Mouse (Mus musculus): ENCODE measurements around the gene Chd2. TPM values are rescaled to one million over a fixed set of nuclear protein-coding genes. Genes with fewer than 3 reads are reported as not detected.
"Not testable (repeated sequence)": the region's sequence is repeated elsewhere in the genome, so short reads cannot be mapped to it uniquely, and the experiment has no call there.

The Chd2 gene
- 10 to 100 TPM; 47.2 to 49.8 TPM for total RNA-seq (2021)
- long read RNA-seq, experiment 1, partial matches to known transcripts = 1 of 4 reads
- long read RNA-seq, experiment 1, other reads (novel, unspliced or antisense) = 3 of 4 reads
- long read RNA-seq, experiment 2, partial matches to known transcripts = 0 of 8 reads
- long read RNA-seq, experiment 2, other reads (novel, unspliced or antisense) = 5 of 8 reads

- DNase-seq (ENCODE audit: low spot score in 2 of 2) = peak; percentile 72 to 73
Observed at GRCm38 (mm10) chr7:73541412-73542130, at the start of gene Chd2. Gene Chd2, minus strand, starts transcription at chr7:73541830.

GRCm38 (mm10) chr7:73590757-73591156 is 49.1 kb upstream of the Chd2 start:
- no peak for DNase-seq (ENCODE audit: low spot score in 2 of 2)

GRCm38 (mm10) chr7:73589208-73589771 is 47.7 kb upstream of the Chd2 start:
- DNase-seq (ENCODE audit: low spot score in 2 of 2) = no peak

DNA sequence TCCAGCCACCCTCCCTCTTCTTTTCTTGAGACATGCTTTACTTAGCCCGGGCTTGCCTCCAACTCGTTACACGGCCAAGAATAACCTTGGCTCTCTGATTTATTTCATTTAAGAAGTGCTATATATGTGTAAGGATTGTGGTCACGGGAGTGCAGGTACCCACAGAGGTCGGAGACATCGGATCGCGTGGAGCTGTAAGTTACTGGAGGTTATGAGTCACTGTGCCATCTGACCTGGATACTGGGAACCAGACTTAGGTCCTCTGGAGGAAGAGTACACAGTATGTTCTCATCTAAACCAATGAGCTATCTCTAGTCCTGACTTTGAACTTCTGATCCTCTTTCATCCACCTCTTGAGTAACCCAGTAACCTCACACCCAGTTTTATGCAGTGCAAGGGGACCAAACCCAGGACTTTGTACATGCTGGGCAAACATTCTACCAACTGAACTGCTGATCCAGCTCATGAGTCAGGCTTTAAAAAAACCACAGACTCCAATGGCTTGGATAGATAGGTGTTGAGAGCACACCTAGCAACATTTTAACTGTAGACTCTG is 46.8 kb upstream of the Chd2 start:
- no peak for DNase-seq (ENCODE audit: low spot score in 2 of 2)

DNA sequence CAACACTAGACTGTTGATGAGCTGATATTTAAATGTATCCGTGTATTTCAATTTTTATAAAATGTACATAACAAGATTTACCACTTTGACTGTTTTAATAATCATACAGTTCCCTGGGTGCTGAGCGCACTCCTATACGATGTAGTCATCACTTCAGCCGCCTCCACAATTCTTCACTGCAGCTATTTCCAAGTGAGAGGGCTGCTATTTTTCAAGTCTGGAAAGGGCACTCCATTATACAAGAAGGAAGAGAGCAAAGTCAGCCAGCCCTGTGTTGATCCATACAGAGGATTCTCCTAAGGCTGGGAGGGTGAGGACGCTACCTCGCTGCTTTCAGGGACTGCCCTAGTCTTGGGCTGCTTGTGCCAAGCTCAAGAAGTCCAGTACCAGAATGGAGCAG is 45.1 kb upstream of the Chd2 start:
- DNase-seq (ENCODE audit: low spot score in 2 of 2) = no peak

DNA sequence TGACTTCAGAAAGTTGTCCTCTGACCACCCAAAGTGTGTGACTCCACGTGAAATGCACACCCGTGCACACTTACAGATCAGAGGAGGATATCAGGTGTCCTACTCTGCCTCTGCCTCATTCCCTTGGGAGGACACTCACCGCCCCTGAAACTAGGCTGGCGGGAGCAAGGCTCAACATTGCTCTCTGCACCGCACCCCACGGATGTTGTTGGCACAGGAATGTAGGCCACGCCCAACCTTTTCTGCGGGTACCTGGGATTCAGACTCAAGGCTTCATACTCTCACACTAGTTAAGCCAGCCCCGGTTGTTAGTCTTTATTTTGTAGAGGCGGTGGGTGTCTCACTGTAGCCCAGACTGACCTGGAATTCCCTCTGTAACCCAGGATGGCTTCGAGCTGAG is 44.6 kb upstream of the Chd2 start:
- DNase-seq (ENCODE audit: low spot score in 2 of 2) = no peak

- no peak for DNase-seq (ENCODE audit: low spot score in 2 of 2)
Observed at GRCm38 (mm10) chr7:73585114-73586032, 43.7 kb upstream of the Chd2 start.

DNA sequence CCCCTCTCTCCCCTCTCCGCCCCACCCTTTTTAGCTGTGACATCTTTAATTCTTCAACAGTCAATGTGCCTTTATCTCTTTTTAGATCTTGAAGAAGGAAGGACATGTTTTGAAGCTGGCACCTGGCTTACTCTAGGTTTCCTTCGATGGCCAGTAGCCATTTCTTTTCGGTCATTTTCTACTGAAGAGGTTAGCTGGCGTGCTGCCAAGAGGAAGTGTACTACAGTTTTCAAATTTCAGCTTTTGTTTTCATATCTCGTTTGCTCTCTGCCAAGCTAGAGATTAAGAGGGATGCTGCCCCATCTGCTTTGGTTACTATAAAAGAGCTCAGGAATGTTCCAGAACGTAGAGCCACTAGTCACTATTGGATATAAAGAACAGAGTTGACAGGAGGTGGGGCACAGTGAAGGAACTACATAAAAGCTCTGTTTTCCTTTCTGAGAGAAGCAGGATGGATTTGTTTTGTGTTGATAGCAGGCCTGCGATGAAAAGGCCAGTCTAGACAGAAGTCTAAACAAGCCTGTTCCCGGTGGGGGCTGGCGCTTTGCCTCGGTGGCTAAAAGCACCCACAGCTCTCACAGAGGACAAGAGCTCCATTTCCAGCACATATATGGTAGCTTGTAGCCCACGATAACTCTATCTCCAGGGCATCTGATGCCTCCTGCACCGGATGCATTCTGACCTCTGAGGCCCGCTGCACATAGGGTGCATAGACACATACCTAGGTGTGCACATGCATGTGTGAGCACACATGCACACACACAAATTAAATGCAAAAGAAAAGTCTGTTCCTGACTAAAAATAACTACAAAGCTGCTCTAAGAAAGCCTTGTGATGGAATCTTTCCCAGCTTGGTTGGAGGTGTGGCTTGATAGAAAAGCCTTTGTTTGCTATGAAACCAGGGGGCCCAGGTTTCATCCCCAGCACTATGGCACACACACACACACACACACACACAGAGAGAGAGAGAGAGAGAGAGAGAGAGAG is 42.7 kb upstream of the Chd2 start:
- peak in 1 of 2 experiments; percentile 38 for DNase-seq (ENCODE audit: low spot score in 2 of 2)

GRCm38 (mm10) chr7:73583400-73583799 is 41.8 kb upstream of the Chd2 start:
- no peak for DNase-seq (ENCODE audit: low spot score in 2 of 2)

GRCm38 (mm10) chr7:73581836-73582375 is 40.3 kb upstream of the Chd2 start:
- no peak for DNase-seq (ENCODE audit: low spot score in 2 of 2)

GRCm38 (mm10) chr7:73579072-73579731 is 37.6 kb upstream of the Chd2 start:
- no peak for DNase-seq (ENCODE audit: low spot score in 2 of 2)

DNA sequence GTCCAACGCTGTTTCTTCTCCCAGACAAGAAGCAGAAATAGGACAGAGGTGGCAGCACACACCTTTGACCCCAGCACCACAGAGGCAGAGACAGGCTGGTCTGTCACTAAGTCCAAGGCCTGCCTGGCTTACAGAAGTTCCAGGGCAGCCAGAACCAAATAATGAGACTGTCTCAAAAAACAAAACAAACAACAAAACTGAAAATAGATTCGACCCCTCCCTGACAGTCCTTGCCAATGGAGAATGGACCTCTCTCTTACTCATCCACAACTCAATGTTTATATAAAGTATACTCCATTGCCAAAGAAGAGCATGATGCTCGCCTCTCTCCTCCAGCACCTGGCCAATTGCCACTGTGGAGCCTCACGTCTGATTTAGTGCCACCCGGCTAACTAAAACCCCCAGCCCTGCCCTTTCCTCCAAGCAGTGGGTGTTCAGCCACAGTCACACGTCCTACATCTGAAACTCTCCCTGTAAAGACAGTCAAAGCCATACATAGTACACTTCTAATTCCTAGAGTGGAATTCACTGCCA is 36.3 kb upstream of the Chd2 start:
- no peak for DNase-seq (ENCODE audit: low spot score in 2 of 2)

DNA sequence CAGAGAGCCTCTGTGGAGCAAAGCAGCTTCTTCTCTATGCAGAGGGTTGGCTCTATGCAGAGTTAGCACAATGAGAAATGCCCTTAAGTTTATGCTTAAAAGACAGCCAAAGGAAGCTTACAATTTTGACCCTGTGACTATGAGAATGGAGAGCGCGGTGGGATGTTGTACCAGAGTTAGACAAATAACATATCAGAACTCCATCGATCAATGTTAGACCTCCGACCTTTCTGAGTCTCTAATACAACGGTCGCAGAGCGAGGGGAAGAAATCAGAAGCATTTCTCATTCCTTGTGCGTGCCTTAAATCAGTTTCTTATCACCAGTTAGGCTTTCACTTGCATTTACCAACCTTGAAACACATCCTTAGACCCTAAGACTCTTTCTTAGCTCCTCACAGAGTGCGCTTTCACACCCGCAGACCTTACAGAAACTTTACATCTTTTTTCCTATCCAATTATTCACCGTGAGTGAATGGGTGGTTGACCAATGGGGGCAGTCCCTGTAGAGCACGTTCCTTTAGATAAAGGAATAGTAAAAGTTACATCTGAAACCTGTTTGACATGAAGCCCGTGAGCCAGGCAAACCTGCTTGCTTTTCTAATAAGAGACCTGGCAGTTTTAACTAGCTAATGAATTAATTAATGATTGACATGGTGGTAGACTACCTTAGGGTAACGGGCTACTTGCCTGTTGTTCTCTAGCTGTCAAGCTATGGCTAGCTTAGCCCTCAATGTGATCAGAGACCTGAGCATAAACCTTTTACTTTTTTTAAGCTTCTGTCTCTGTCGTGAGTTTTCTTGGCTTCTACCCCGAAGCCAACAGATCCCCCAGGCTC is 34.7 kb upstream of the Chd2 start:
- no peak for DNase-seq (ENCODE audit: low spot score in 2 of 2)

DNA sequence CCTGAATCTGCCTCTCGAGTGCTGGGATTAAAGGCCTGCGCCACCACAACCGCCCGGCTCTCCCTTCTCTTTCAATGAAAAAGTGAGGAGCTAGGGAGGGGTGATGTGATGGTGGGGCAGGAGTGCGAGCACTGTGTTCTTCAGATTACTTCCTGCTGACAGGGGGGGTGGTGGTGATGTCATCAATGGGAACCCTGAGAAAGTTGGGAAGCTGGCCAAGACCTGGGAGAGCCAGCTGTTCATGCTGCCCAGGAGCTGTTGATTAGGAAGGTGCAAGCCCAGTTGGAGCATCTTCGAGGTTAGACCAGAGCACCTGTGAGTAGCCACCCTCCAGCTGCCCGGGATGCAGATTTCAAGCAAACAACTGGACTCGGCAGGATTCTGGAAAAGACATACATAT is 33.6 kb upstream of the Chd2 start:
- no peak for DNase-seq (ENCODE audit: low spot score in 2 of 2)

- not testable (repeated sequence) for DNase-seq (ENCODE audit: low spot score in 2 of 2)
Observed at GRCm38 (mm10) chr7:73574673-73575072, 33.0 kb upstream of the Chd2 start.

GRCm38 (mm10) chr7:73572571-73572970 is 30.9 kb upstream of the Chd2 start:
- no peak for DNase-seq (ENCODE audit: low spot score in 2 of 2)

DNA sequence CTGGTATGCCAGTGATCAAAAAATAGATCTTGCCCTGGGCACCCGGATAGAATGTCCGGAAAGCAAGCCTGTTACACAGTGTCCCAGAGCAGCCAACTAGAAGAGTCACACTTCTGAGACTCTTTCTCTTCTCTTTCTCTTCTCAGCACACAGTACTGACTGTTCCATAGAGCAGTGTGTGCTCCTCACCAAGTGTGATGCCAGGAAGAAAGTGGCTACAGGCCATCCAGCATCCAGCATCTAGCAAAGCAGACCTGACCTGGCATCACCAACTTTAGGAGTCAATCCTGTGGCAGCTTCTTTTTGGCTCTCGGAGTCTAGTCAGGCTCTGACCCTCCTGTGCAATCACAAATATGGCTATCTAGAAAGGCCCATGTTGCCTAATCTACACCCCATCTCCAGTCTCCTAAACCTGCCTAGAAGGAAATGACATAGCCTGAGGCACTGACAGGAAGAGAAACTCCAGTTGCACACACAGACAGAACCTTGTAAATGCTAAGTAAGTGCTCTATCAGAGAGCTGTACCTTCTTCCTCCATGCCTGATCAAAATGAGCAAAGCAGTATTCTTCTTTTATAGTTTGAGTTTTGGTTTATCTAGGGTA is 27.3 kb upstream of the Chd2 start:
- no peak for DNase-seq (ENCODE audit: low spot score in 2 of 2)

- DNase-seq (ENCODE audit: low spot score in 2 of 2) = no peak
Observed at GRCm38 (mm10) chr7:73567754-73568161, 26.1 kb upstream of the Chd2 start.
